Mouse (Mus musculus) thymus, postnatal 4 days (tissue): ENCODE data around the gene Gm20388.

ENCODE experiments used
- DNase-seq: peaks from one replicate; pipeline ENCODE4 v3.0.0; 2021

Gene Gm20388

GRCm38 (mm10) chr8:123113908-123114469 is 3203.3 kb downstream of the Gm20388 start:
- no peak for DNase-seq

DNA sequence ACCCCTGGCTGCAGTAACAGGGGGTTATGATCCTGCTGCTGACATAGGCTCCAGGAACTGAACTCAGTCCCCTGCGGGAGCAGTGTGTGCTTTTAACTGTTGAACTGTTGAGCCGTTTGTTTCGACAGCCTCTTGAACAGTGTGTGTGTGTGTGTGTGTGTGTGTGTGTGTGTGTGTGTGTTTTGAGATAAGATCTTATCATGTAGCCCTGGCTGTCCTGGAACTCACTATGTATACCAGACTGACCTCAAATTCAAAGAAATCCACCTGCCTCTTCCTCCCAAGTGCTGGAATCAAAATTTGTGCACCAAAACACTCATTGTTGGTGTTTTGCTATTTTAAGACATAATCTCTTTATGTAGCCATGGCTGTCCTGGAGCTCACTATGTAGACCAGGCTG is 3204.0 kb downstream of the Gm20388 start:
- no peak for DNase-seq

DNA sequence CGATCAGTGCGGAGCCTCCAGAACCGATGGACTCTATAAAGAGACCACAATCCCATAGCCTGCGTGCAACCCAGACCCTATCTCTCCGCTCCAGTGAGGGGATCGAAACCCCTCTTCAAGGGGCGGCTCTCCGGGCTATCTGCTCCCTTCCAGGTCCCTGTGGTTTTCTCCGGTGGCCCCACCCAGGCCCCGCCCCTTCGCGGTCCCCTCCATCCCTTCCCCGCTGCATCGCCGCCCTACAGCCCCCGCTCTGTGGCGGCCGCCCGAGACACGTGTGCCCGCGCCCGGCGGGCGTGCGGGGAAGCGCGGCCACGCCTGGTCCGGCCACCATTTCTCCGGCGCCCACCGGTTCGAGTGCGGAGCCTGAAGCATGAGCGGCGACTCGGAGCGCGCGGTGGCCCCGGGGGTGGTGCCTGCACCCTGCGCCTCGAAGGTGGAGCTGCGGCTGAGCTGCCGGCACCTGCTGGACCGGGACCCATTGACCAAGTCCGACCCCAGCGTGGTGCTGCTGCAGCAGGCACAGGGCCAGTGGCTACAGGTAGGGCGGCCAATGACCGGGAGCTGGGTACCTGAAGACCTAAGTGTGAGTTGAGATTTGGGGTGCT is 3206.6 kb downstream of the Gm20388 start, which contains the start of gene Cpne7:
Gene Cpne7, plus strand, starts transcription at position 248 of the 605 bp plus-strand sequence.
- DNase-seq: peak; percentile 37

- DNase-seq: no peak
These were observed 3207.1 kb downstream of the Gm20388 start for GRCm38 (mm10) chr8:123117744-123118143.

GRCm38 (mm10) chr8:123122059-123122458 is 3211.4 kb downstream of the Gm20388 start:
- DNase-seq: no peak

GRCm38 (mm10) chr8:123122670-123123069 is 3212.0 kb downstream of the Gm20388 start:
- no peak for DNase-seq

DNA sequence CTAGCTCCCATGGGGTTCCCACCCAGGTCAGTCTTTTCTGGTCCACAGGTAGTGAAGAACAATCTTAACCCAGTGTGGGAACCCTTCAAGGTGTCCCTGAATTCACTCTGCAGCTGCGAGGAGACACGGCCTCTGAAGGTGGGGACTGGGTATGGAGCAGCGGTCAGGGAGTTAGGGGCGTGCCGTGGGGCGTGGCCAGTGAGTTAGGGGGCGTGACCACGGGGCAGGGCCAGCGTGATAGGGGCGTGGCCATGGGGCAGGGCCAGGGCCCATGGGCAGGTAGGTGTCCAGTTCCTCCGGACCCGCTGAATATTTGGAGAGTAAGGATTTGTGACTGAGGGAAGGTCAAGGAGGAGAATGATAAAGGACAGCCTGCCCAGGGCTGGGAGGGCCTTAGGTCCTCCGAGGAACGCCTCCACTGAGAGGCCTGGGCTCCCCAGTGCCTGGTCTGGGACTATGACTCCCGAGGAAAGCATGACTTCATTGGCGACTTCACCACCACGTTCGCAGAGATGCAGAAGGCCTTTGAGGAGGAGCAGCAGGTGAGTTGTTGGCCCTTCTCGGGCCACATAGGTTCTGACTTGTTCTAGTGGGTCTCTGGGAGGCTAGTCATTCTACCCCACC is 3215.7 kb downstream of the Gm20388 start:
- DNase-seq: peak; percentile 59

DNA sequence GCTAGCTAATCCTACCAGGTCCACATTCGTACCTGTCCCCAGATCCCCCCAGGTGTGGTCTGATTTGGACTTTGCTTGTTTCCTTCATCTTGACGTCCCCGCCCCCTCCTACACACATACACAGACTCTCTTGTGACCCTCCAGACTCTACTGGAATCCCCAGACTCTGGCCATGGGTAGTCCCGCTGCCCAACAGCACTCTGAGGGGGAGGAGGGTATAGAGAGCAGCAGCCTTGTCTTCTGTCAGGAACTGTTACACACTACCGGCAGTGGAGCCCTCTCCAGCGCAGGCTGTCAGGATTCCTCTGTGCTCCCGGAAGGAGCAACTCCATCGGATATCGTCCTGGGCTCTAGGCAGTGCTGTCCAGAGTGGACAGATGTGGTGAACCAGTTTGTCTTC is 3220.4 kb downstream of the Gm20388 start:
- no peak for DNase-seq

GRCm38 (mm10) chr8:123132953-123133352 is 3222.3 kb downstream of the Gm20388 start:
- no peak for DNase-seq

- DNase-seq: no peak
These were observed 3223.6 kb downstream of the Gm20388 start for GRCm38 (mm10) chr8:123134149-123134713.

GRCm38 (mm10) chr8:123135406-123135805 is 3224.8 kb downstream of the Gm20388 start:
- DNase-seq: no peak

DNA sequence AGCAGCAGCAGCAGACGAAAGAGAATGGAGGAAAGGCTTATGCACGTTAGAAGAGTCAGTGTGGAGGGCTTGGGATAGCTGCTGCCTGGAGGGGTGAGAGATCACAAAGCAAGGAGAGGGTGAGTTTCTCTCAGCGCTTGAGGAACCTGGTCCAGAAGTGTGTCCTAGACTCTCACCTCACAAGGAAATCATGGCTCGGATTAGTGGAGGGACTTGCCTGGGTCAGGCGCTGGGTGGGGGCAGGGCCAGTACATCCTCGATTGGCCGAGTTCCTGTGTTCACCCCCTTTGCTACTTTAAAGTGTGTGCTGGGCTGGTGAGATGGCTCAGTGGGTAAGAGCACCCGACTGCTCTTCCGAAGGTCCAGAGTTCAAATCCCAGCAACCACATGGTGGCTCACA is 3225.2 kb downstream of the Gm20388 start:
- DNase-seq: no peak

DNA sequence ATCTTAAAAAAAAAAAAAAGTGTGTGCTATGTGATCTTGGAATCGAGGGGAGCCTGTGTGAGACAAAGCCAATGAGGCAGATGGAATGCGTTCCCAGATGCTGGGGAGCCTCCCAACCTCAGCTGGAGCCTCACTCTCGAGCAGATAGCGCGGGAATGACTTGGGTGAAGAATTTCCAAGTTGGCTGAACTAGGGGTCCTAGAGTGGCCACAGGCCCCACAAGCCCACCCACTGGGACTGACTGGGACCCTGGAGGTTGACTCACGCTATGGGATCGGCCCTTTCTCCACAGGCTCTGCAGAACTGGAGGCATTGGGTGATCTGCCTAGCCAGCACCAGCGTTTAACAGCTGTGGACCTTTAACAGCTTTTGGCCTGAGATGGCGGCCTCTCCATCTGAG is 3225.6 kb downstream of the Gm20388 start:
- DNase-seq: no peak

DNA sequence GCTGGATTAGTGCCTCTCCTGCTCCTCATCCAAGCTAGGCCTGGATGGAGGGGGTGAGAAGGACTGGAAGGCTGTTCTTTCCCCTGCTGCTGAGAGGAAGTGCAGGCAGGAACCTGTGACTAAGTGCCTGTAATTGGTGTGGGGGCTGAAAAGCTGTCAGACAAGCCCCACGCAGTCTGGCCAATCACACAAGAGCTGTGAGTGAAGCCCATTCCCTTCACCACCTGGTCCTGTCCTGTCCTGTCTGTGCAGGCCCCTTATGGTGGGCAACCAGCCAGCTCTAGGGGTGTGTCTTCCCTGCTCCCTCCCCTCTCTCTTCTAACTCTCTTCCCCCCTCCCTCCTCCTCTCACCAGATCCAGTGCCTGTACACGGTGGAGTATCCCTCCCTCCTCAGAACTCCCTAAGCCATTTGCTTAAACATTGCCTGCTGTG is 3227.0 kb downstream of the Gm20388 start:
- DNase-seq: no peak

GRCm38 (mm10) chr8:123138741-123139140 is 3228.1 kb downstream of the Gm20388 start:
- no peak for DNase-seq

- no peak for DNase-seq
These were observed 3231.3 kb downstream of the Gm20388 start for GRCm38 (mm10) chr8:123141741-123142462.

DNA sequence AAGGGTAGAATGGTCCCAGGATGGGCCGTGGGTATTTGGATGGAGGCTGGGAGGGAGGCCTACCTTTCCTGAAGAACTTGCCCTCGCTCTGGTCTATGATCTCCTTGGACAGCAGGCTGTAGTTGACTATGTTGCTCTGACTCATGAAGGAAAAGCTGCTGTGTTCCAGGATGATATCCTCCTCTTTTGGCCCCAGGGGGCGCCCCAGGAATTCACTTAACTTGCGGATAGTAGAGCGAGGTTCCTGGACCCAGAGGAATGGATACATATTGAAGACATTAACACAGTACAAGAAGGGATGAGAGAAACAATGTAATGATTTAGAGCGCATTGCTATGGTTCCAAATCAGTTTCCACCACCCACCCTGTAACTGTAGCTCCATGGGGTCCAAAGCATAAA is 3234.6 kb downstream of the Gm20388 start:
- peak; percentile 57 for DNase-seq

- DNase-seq: no peak
These were observed 3235.7 kb downstream of the Gm20388 start for GRCm38 (mm10) chr8:123146390-123146789.

GRCm38 (mm10) chr8:123150737-123151171 is 3240.1 kb downstream of the Gm20388 start:
- no peak for DNase-seq

- DNase-seq: no peak
These were observed 3244.5 kb downstream of the Gm20388 start for GRCm38 (mm10) chr8:123155177-123155576.

- DNase-seq: no peak
These were observed 3245.6 kb downstream of the Gm20388 start for GRCm38 (mm10) chr8:123156070-123156773.

DNA sequence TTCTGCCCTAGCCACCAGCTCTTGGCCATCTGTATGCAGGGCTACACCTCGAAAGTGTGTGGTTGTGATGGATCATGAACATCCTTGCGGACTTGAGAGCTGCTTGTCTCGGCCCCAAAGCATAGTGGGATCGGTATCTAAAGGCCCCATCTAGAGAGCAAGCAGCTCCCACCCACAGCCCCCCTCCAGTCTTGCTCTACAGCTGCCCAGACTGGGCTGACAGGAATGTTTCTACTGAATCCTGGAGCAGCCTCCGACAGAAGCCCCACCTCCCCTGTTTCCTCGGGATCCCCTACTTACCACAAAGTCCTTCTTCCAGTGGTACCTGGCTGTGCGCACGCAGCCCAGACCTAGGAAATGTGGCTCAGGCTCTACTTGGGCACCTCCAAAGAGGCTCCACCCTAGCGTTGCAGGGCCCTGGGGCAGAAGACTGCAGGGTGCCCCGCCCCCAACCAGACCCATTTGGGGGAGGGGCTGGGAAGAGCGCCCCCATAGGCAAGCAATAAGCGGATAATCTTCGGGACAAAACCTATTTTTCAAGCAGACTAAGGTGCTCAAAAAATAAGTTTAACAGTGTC is 3247.3 kb downstream of the Gm20388 start, which contains the start of gene Sult5a1:
Gene Sult5a1, minus strand, starts transcription at position 428 of the 578 bp plus-strand sequence.
- peak; percentile 32 for DNase-seq
